Mouse (Mus musculus): ENCODE results near the gene Galnt11.

Gene Galnt11

DNA sequence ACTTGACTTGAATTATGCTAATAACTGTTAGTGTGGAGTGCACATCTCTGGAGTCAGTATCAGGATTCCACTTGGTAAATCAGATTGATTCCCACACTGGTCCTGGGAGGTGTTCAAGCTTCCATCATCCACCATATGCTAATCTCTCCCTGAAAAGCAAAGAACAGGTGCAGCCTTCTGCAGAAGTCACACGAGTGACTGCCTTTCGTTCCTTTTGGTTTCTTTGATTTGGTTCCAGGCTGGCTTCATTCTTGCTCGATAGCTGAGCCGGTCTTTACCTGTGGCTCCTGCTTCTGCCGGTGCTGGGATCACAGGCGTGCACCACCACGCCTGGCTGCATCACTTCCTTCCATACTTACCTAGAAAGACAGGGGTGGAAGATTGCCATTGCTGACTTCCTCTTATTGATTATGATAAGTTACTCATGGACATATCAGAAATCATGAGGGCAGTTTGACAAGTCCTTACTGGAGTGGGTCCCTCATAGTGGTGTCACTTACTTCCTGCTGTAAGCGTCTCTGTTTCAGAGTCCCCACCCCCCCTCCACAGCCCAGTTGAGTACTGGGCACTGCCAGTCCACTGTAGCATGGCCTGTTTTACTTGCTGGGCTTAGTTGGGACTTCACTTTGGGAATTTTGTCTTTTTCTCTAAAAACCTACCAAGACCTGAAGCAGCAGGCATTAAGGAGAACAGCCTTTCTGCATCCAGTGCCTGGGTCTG is 31.3 kb downstream of the Galnt11 start:
- DNase-seq (ENCODE audit: low spot score) = no peak

DNA sequence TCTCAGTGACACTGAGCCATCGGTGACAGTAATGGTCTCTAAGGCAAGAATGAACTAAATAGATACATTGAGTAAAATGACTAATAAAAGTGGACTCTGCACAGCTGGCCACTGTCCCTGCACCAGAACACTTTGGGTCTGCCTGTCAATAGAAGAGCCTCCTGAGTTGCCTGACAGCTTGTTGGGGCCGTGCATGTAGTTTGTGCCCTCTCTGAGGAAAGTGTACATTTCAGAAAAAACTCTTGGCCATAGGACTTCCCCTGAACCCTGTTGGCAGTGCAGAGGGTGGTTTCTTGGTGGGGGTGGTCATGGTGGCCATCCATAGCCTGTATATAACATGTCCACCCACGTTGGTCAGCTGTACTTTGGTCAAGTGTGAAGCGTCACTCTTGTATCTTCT is 32.8 kb downstream of the Galnt11 start:
- no peak for DNase-seq (ENCODE audit: low spot score)

- no peak for DNase-seq (ENCODE audit: low spot score)
Measured at GRCm38 (mm10) chr5:25256686-25257085, 35.0 kb downstream of the Galnt11 start.

DNA sequence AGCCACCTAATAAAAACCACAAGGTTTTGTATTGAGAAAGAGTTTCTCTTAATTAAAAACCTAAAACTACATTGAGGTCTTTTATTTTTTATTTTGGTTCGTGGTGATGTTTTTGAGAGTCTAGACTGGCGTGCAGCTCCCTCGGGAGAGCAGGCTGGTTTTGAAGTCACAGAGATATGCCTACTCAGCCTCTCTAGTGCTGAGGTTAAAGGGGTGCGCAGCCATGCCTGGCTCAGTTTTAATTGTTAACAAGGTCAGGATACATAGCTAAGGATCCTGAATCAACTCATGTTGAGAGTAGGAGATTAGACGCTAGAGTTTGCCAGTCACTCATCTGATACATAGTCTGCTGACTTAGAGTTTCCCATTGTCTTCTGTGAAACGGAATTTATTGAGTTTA is 39.7 kb downstream of the Galnt11 start:
- no peak for DNase-seq (ENCODE audit: low spot score)

DNA sequence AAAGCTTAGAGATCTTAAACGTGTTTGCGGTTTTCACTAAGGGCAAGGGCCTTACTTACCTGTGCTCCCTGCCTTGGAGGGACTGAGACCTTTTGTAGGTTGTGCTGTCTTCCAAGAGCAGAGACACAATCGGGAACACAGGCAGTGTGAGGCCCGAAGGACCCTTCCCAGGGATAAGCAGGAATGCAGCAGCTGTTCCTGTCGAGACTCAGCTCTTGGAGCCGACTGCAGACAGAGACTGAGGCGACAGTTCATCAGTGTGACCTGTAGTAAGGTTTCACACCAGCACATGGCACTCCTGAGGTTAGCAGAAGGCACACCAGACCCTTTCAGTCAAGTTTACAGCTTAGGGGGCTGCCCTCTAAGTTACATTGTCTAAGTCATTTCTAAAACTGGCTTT is 40.6 kb downstream of the Galnt11 start:
- no peak for DNase-seq (ENCODE audit: low spot score)

DNA sequence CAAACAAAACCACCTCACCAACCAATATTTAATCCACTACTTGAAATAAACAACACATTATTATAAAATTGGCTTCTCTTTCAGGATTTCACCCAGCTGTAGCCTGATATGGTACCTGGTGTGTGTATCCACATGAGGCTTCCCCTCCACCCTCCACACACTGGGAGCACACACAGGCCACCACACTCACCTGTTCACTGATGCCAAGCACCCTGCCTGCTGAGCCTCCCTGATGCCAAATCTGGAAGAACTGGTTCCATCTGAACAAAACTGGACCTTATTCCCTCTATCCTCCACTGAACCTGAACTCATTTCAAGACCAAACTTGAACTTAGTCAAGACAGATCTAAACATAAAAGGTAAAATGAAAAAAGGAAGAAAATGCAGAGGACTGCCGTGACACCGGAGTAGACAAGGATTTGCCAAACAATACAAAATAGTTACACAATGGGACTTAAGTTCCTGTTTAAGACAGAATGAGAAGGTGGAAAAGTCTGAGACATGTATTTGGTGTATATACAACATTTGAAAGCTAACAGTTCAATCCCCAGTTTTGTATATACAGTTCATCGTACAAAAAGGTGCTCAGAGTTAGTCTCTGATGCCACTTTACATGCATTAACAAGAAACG is 46.7 kb downstream of the Galnt11 start:
- DNase-seq (ENCODE audit: low spot score) = no peak

GRCm38 (mm10) chr5:25275629-25276028 is 53.9 kb downstream of the Galnt11 start:
- DNase-seq (ENCODE audit: low spot score) = no peak

DNA sequence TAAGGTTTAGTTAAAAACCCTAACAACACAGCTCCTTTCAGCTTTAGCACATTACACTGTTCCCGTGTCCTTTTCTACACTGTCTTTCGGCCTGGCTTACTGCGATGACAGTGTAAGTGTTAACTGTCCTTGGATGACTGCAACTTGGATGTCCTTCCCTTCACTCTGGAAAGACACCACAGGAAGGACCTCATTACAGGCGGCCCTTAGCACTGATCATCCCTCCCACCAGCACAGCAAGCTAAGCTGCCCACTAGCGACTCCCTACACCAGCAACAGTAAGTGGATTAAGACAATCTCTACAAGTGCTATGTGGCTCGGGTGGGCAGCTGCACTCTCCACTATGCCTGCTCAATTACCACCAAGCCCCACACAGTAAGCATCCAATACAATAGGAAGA is 54.7 kb downstream of the Galnt11 start:
- no peak for DNase-seq (ENCODE audit: low spot score)

- DNase-seq (ENCODE audit: low spot score) = no peak
Measured at GRCm38 (mm10) chr5:25283988-25284387, 62.3 kb downstream of the Galnt11 start.

GRCm38 (mm10) chr5:25296830-25297229 is 75.1 kb downstream of the Galnt11 start:
- no peak for DNase-seq (ENCODE audit: low spot score)

DNA sequence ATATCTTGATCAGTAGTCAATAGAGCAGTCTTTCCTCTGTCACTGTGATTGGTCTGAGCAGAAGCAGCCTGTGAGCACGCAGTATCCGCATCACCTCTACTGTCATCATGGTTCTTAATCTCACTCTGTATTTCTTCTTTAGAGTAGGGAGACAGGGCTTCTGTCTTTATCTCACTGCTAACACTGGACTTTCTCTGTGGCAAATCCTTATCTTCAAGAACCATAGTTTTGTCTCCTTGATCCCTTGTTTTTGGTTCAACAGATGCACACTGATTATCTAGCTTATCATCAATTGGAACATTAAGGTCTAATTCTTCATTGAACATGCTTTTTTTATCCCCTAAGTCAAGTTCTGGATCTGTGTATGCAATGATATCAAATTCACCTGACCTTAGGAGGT is 88.5 kb downstream of the Galnt11 start:
- no peak for DNase-seq (ENCODE audit: low spot score)

GRCm38 (mm10) chr5:25313881-25314280 is 92.2 kb downstream of the Galnt11 start:
- DNase-seq (ENCODE audit: low spot score) = peak; percentile 8
